Mouse (Mus musculus) testis, adult 2 months (tissue): Measurements from ENCODE around the gene Tdp1.

ENCODE experiments used
- CTCF ChIP-seq: fragments of 200-500 bp; IDR thresholded peaks from 2 replicates; pipeline ENCODE4 v1.5.1; 2012; ENCODE audit warnings: low read depth, mild to moderate bottlenecking, inconsistent platforms, low read length, moderate library complexity; ENCODE audit not compliant: control insufficient read depth, insufficient read depth, insufficient replicate concordance
- POLR2A ChIP-seq: fragments of 200-500 bp; IDR thresholded peaks from 2 replicates; pipeline ENCODE4 v1.6.1; 2012; ENCODE audit warnings: low read depth, mild to moderate bottlenecking, inconsistent platforms, low read length, moderate library complexity; ENCODE audit not compliant: control insufficient read depth

DNA sequence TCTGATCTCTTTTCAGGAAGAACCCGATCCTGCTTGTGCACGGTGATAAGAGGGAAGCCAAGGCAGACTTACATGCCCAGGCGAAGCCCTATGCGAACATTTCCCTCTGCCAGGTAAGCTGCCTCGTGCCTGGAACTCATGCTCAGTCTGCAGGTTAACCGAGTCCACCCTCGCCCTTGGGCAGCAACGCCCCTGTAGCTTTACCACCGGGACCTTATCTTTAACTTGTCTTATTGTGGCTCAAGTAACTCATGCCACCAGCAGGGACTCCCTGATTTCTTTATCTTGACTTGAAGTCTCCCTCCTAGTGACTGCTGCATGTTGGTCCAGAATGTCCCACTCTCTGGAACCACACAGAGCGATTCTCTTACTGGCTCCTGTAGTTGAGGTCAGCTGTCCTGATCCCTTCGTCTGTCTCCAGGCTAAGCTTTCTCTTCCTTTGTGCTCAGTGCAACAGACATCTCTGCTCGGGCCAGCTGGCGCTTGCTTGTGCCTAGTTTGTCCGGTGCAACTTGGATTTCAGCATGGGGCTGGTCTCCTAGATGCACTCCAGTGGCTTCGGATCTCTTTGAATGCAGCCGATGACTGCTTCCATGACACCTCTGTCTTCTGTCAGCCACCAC lies 14.0 kb downstream of the Tdp1 start:
- TF ChIP-seq CTCF (no peak), POLR2A (no peak)
